Mouse (Mus musculus): ENCODE measurements at regions not wholly inside any gene's neighbourhood (a gene's known extent, or its start where the extent isn't known, plus 50 kb on each side); places are given as distances from the start of the nearest gene placed in this dataset.

DNA sequence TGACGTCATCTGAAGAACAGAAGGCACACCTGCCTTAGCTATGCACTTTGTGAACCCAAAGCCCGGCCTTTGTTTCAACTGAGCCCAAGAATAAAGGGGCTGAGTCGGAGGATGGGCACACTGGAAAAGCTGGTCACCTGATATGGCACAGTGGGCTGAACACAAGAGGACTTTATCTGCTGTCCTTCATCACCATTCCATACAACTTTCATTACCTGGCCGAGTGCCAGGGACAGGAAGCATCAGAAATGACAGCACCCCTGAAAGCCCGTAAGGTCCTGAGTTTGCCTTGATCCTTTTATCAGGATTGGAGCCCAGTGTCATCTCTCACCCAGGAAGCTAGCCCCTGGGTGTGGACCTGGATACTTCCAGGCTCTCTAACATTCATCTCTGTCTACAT is 126.1 kb upstream of the Arntl start:
- Histone ChIP-seq H3K4me3 (ENCODE audit: insufficient read depth, low read length) (no peak overlapping the region), H3K4me1 (ENCODE audit: control insufficient read depth, insufficient read depth, low read length) (no peaks in the 10 kb centered on the region), H3K27ac (ENCODE audit: insufficient read depth, low read length) (no peak overlapping the region)
- TF ChIP-seq POLR2A (IDR thresholded peaks at IDR 0.05; ENCODE audit: extremely low read depth, insufficient read depth, low read length) (no peak), CTCF (IDR thresholded peaks at IDR 0.05; ENCODE audit: extremely low read depth, insufficient read depth, low read length) (no peak)

DNA sequence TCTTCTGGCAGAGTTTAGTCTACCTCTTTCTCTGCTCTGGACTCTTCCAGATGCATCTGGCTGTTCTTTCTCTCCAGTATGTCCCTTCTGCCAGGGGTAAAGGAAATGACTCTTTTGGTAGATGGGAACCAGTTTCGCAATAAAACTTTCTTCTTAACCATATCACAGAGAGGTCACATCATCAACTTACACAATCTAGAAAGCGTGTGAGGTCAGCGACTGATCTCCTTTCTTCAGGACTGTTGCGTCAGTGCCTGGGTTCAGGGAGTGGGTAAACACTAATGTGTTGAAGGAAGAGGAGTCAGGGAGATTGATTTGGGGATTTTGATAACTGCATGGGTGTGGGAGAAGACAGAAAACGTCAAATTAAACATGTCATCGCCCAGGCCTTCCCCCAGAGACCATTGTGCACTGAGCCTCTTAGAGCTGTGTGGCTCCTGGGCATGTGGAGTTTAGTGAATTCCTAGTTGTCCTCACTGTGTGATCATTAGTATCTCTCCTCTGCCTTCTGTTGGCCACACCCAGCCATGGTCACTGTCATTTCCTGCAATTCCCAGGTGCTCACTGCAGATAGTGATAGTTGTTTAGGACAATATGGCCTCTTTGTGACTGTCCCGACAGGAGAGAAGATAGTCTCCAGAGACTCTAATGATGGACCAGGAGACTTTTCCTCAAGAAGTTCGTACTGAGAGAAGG is 122.2 kb upstream of the Arntl start:
- Histone ChIP-seq H3K4me1 (ENCODE audit: control insufficient read depth, insufficient read depth, low read length) (no peaks in the 10 kb centered on the region), H3K4me3 (ENCODE audit: insufficient read depth, low read length) (no peak overlapping the region), H3K27ac (ENCODE audit: insufficient read depth, low read length) (no peak overlapping the region)
- TF ChIP-seq POLR2A (IDR thresholded peaks at IDR 0.05; ENCODE audit: extremely low read depth, insufficient read depth, low read length), result no peak
- TF ChIP-seq CTCF (IDR thresholded peaks at IDR 0.05; ENCODE audit: extremely low read depth, insufficient read depth, low read length), result no peak

DNA sequence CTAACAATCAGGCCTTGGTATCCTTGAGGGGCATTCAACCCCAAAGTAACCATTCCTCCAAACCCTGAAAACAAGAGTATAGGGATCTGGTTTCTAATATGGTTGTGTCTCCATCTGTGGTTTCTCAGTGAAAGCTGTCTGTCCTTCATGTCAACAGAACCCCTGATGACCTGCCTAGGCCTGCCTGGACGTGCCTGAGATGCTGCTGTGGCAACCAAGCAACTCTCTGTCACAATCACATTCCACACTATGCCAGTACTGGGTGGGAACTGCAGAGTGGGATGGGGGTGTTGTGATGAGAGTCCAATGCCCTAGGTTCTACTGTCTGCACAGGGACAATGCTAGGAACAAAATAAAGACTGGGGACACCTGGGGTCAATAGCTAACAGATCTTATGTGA is 121.1 kb upstream of the Arntl start:
- H3K4me1 ChIP-seq (ENCODE audit: control insufficient read depth, insufficient read depth, low read length), result no peaks in the 10 kb centered on the region

DNA sequence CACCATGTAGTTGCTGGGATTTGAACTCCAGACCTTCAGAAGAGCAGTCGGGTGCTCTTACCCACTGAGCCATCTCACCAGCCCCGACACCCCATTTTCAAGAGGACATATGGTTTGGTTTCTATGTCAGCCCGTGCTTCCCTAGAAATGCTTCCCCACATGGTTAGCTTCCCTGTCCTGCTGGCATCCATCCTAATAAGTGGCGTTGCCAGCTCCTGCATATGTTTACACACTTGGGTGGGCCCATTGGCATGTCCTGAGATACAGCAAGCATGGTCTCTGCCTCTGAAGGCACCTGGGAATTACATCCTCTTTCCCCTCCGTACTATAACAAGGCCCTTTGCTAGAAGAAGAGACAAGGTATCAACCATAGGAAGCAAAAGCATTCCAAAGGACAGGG is 119.6 kb upstream of the Arntl start:
- no peak overlapping the region for H3K4me3 ChIP-seq (ENCODE audit: insufficient read depth, low read length)
- no peak overlapping the region for H3K27ac ChIP-seq (ENCODE audit: insufficient read depth, low read length)
- no peak for TF ChIP-seq POLR2A (IDR thresholded peaks at IDR 0.05; ENCODE audit: extremely low read depth, insufficient read depth, low read length)
- TF ChIP-seq CTCF (IDR thresholded peaks at IDR 0.05; ENCODE audit: extremely low read depth, insufficient read depth, low read length), result no peak
- no peaks in the 10 kb centered on the region for H3K4me1 ChIP-seq (ENCODE audit: control insufficient read depth, insufficient read depth, low read length)

More for the DNA sequence above, 121.1 kb upstream of the Arntl start:
- Histone ChIP-seq H3K27ac (ENCODE audit: insufficient read depth, low read length) (no peak overlapping the region), H3K4me3 (ENCODE audit: insufficient read depth, low read length) (no peak overlapping the region)
- TF ChIP-seq POLR2A (IDR thresholded peaks at IDR 0.05; ENCODE audit: extremely low read depth, insufficient read depth, low read length), result no peak
- TF ChIP-seq CTCF (IDR thresholded peaks at IDR 0.05; ENCODE audit: extremely low read depth, insufficient read depth, low read length), result no peak

DNA sequence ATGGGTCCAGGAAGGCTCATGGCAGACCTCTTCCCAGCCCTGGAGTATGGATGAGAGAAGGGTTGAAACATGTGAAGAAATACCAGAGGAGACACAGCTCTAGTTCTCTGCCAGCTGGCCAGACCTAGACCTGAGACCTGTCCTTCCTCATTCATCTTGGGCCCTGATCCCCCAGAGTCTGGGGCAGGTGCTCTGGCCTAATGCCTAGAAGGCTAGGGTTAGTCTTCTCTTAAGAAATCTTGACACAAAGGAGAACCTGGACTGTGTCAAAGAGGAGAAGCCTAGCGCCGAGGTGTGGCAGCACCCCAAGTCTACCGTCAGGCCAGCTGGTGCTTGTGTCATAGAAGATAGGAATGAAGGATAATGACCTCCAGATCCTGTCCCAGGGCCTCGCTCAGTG is 118.2 kb upstream of the Arntl start:
- H3K27ac ChIP-seq (ENCODE audit: insufficient read depth, low read length), result no peak overlapping the region
- no peak overlapping the region for H3K4me3 ChIP-seq (ENCODE audit: insufficient read depth, low read length)
- no peaks in the 10 kb centered on the region for H3K4me1 ChIP-seq (ENCODE audit: control insufficient read depth, insufficient read depth, low read length)
- TF ChIP-seq CTCF (IDR thresholded peaks at IDR 0.05; ENCODE audit: extremely low read depth, insufficient read depth, low read length) (no peak), POLR2A (IDR thresholded peaks at IDR 0.05; ENCODE audit: extremely low read depth, insufficient read depth, low read length) (no peak)

DNA sequence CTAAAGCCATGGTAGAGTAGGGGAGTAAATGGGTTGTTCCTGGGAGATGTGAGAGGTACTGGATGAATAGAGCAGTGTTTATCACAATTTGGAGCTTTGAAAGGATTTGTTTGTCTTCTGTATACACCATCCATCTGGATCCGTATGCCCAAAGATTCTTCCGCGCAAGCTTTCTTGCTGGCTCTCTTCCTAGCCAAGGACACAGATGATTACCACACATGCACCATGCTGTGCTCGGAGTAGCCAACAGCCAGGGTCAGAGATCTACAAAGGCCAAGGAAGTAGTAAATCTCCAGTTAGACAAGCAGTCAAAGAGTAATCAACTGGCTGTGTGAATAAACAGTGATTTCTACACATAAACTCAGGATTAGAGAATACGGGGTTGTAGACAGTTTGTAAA is 113.3 kb upstream of the Arntl start:
- Histone ChIP-seq H3K4me1 (ENCODE audit: control insufficient read depth, insufficient read depth, low read length) (no peaks in the 10 kb centered on the region), H3K4me3 (ENCODE audit: insufficient read depth, low read length) (no peak overlapping the region), H3K27ac (ENCODE audit: insufficient read depth, low read length) (no peak overlapping the region)
- TF ChIP-seq POLR2A (IDR thresholded peaks at IDR 0.05; ENCODE audit: extremely low read depth, insufficient read depth, low read length), result no peak
- TF ChIP-seq CTCF (IDR thresholded peaks at IDR 0.05; ENCODE audit: extremely low read depth, insufficient read depth, low read length), result no peak

DNA sequence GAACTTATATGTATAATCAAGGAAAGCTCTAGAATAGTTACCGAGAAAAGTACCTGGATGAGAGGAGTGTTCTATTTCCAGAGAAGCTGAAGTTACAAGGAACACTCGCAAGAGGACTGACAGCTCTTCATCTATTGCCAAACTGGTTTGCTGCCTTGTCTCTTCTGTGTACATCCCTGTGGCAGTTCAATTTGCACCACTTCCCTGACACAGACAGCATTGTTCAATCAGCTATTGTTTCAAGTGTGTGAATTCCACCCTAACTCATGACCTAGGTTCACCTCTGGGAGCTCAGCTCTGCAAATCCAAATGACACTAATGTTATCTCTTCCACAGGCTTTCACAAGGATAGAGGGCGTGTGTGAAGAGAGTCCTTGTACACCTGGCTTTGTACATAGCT is 112.2 kb upstream of the Arntl start:
- Histone ChIP-seq H3K4me3 (ENCODE audit: insufficient read depth, low read length) (no peak overlapping the region), H3K27ac (ENCODE audit: insufficient read depth, low read length) (no peak overlapping the region), H3K4me1 (ENCODE audit: control insufficient read depth, insufficient read depth, low read length) (no peaks in the 10 kb centered on the region)
- no peak for TF ChIP-seq CTCF (IDR thresholded peaks at IDR 0.05; ENCODE audit: extremely low read depth, insufficient read depth, low read length)
- no peak for TF ChIP-seq POLR2A (IDR thresholded peaks at IDR 0.05; ENCODE audit: extremely low read depth, insufficient read depth, low read length)

DNA sequence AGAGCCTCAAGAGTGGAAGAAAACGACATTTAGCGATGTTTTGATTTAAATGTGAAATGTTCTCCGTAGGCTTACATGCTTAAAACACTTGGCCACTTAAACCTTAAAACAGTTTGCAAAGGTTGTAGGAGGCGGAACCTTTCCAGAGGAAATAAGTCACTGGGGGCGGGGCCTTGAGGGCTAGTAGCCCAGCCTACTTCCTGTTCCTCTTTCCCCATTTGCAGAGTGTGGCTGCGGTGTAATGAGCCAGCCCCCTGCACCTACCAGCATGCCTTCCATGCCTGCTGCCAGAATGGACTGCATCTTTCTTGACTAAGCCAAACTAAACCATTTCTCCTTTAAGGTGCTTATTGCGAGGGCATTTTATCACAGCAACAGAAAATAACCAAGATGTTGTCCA is 103.0 kb upstream of the Arntl start:
- no peaks in the 10 kb centered on the region for H3K4me1 ChIP-seq (ENCODE audit: control insufficient read depth, insufficient read depth, low read length)
- no peak overlapping the region for H3K27ac ChIP-seq (ENCODE audit: insufficient read depth, low read length)
- no peak for TF ChIP-seq CTCF (IDR thresholded peaks at IDR 0.05; ENCODE audit: extremely low read depth, insufficient read depth, low read length)
- no peak for TF ChIP-seq POLR2A (IDR thresholded peaks at IDR 0.05; ENCODE audit: extremely low read depth, insufficient read depth, low read length)
- no peak overlapping the region for H3K4me3 ChIP-seq (ENCODE audit: insufficient read depth, low read length)

DNA sequence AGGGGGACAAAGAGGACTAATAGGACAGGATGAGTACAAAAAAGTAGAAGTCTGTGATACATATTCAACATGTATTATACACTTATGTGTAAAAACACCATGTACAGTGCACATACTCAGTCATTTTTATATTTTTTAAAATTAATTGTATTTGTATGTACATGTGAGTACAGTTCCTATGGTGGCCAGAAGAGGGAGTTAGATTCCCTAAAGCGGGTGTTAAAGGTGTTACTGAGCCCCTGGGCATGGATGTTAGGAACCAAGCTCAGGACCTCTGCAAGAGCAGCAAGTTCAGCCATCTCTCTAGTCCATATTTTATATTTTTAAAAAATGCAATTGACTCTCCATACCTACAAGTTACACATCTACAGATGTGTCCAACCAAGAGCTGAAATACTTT is 101.9 kb upstream of the Arntl start:
- no peaks in the 10 kb centered on the region for H3K4me1 ChIP-seq (ENCODE audit: control insufficient read depth, insufficient read depth, low read length)
- TF ChIP-seq CTCF (IDR thresholded peaks at IDR 0.05; ENCODE audit: extremely low read depth, insufficient read depth, low read length) (no peak), POLR2A (IDR thresholded peaks at IDR 0.05; ENCODE audit: extremely low read depth, insufficient read depth, low read length) (no peak)
- no peak overlapping the region for H3K4me3 ChIP-seq (ENCODE audit: insufficient read depth, low read length)
- H3K27ac ChIP-seq (ENCODE audit: insufficient read depth, low read length), result no peak overlapping the region

DNA sequence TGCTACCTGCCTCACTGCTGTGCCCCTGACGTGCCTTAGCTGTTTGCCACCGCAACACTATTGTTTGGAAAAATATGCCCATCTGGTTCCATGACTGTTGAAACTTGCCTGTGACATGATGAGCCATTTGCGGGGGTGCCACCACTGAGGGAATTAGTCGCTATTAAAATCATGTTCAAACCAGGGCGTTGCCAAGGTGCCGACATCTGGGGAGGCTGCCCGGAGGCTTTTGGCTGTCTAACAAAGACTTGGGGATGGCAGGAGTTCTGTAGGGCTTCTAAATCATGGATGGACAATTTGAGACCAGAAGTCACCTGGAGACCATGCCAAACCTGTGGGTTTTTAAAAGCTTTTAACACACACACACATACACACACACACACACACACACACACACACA is 100.5 kb upstream of the Arntl start:
- no peak for TF ChIP-seq POLR2A (IDR thresholded peaks at IDR 0.05; ENCODE audit: extremely low read depth, insufficient read depth, low read length)
- no peak for TF ChIP-seq CTCF (IDR thresholded peaks at IDR 0.05; ENCODE audit: extremely low read depth, insufficient read depth, low read length)
- no peak overlapping the region for H3K27ac ChIP-seq (ENCODE audit: insufficient read depth, low read length)
- H3K4me1 ChIP-seq (ENCODE audit: control insufficient read depth, insufficient read depth, low read length), result no peaks in the 10 kb centered on the region
- H3K4me3 ChIP-seq (ENCODE audit: insufficient read depth, low read length), result no peak overlapping the region
